Mouse (Mus musculus): ENCODE data around the gene Gm11077.

The Gm11077 gene

DNA sequence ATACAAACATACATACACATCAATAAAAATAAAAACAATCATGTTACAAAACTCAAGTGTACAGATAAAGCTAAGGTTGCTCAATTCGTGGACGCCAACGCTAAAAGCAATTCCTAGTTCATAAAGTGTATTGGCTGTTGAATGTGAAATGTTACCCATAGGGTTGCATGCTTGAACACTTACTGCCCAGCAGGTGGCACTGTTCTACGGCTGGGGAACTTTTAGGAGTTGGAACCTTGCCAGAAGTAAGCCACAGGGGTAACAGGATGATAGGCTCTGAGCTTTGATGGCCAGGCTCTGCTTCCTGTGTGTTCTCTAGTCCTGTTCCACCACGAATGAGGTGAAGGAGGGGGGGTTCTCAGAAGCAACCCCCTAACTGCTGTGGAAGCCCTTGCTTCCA, at the start of gene Gm11077:
Gene Gm11077 (plus strand): TSS at position 13 of the 400 bp plus-strand sequence.
- DNase-seq (ENCODE audit: low read depth), result peak; percentile 44

DNA sequence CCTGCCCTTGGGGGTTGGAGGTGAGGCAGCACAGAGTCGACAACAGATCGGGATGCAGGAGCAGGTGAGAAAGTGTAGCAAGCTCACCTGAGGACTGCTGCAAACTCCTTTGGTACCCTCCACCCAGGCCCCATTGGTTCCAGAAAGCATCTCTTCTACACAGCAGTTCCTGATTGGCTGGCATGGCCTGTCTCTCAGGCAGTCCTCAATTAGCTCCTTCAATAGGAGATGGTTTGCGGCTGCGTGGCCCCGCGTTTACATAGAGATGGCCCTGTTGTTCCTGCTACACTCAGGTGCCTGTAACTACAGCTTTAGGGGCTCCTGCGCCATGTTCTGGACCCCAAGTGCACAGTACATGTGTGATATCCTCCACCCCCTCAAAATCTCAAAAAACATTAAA, 48.4 kb upstream of the Gm11077 start:
- DNase-seq (ENCODE audit: low read depth), result no peak

DNA sequence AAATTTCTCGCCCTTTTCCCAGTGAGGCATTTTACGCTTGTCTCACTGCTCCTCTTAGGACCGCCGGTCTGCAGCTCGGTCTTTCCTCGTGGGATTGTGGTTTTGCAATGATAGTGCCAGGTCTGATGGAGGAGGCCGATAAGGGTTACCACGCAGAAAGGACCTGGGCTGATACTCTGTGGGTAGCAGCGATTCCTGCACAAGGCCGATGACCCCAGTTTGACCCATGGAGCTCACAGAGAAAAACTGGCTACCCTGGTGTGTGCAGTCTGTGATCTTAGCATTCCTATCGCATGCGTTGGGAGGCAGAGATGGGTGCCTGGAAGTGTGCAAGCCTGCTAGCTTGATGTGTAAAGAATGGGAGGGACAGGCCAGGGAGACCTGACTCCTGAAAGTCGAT, 46.3 kb upstream of the Gm11077 start:
- no peak for DNase-seq (ENCODE audit: low read depth)

DNA sequence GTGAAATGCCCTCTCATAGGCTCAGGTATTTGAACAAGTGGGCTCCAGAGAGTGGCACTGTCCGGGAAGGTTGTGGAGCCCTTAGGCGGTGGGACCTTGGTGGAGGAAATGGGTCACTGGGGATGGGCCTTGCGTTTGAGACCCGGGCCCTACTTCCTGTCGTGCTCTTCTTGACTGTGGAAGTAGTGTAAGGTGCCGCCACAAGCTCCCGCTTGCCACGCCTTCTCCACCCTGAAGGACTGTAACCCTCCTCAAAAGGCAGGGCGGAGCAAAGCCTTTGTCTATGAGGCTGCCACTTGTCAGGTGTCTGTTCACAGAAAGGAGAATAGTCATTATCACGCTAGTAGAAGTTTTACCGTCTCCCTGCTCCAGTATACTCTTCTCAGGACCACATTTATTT, 44.7 kb upstream of the Gm11077 start:
- peak; percentile 82 for DNase-seq (ENCODE audit: low read depth)

DNA sequence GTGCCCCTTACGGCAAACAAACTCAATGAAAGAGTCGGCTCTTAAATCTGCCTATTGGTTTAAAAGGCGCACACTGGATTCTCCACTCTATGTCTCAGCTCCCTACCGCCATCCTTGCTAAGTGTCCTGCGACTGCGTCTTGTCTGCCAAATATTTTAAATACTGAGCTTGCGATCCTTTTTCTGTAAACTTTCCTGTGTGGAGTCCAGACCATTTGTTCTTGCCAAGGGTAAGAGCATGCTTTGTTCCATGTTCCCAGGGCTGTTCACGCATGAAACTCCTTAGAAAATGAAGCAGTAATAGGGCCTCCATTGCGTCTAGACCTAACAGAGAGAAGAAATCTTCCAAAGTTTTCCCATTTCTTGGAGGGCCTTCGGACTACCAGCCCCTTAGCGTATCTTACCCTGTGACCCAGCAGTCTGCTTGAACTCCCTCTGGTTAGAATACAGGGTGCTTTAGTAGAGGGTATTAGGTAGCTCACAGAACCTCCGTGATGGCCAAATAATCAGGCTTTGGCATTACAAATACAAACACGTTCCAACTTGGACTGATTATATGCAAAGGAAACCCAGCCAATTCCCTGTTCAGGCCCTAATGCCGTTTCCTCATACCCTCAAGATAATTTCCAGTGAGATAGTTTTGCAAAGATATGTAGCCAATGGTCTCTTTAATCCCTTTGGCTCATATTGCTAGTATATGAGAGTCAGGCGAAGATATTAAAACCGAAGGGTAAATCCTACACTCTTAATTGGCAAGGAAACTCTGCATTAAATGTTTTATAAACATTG, 39.3 kb upstream of the Gm11077 start:
- DNase-seq (ENCODE audit: low read depth), result no peak

DNA sequence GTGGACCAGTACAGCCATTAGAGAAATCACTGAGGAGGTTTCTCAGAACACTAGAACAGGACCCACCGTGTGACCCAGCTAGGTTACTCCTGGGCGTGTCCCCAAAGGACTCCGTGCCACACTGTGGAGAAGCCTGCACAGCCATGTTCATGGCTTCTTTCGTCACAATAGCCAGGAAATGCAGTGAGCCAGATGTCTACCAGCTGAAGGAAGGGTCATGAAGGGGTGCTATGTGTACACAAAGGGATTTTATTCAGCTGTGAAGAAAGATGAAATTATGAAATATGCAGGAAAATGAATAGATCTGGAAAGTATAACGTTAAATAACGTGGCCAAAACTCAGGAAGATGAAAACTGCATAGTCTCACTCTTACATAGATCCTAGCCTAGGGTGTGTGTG, 36.9 kb upstream of the Gm11077 start:
- no peak for DNase-seq (ENCODE audit: low read depth)

DNA sequence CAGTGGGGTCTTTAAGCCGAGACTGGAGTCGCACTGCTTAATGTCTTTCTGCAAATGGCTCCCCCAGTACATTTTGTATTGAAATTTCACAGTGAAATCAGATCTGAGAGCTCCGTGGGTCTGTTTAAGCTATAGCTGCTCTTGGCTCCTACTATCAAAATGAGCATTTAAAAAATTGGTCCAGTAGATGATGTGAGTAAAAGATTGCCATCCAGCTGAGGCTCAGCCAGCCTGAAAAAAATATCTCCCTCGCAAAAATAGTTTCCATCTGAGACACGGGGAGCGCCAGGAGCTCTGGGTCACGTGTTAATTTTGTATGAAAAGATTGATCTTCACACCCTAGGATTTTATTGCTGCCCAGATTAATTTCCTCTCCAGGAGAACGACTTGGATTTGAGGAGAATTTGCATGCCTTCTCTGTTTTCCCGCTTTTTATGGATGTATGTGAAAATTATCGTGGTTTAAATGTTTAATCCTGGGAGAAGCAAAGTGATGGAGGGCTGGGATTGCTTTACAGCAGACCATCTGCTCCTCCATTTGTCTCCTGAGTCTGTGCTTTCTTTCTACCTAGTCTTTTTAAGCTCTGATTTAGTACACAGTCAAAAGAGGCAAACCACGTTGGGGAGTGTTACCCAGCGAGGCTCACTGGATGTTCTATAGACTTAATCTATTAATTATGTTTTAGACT, 32.7 kb upstream of the Gm11077 start:
- DNase-seq (ENCODE audit: low read depth), result no peak

DNA sequence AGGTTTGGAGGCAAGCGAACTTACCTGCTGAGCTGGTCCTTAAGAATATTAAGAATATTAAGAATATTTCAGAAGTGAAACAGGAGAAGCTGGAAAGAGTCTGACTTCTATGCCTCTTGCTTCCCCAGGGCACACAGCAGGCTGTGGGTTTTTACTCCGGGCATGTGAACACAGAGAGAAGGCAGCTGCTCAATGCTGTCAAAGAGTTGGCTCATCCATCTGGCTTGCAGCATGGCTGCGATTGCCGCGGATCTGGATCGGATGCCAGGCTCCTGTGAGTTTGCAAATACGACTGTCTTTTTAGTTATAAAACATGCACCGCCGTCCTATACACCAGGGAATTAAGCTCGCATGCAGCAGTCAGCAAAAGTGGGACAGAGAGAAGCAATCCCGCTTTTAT, 31.1 kb upstream of the Gm11077 start:
- no peak for DNase-seq (ENCODE audit: low read depth)

DNA sequence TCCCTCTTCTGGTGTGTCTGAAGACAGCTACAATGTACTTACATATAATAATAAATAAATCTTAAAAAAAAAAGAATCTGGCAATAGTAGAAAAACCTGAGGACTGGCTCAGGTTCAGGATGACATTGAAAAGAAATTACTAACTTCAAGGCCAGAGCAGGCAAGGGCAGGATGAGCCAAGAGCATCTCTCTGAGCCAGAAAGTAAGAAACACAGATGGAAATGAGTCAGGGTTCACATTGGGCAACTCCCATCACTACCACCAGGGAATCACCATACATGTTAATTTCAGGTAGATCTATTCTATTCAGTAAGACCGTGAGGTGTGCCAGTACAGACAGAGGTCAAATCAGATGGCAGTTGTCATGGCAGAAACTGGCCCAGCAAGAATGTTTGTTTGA, 30.5 kb upstream of the Gm11077 start:
- DNase-seq (ENCODE audit: low read depth), result no peak

DNA sequence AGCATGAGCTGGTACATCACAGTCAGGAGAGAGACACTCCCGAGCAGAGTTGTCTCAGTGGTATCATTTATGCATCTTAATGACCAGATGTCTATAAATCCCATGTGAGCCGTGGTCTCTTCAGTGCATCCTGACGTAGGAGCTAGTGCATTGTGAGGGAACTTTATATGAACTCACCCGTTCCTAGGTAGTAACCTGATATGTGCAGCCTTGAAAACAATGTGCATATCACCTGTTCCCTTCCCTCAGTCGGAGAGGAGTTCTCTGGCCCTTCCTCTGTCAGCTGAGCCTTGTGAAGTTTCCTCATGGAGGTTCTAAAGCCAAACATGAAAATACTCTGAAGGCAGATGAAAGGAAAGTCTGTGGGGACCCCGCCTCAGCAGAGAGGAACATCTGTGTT, 27.8 kb upstream of the Gm11077 start:
- DNase-seq (ENCODE audit: low read depth), result no peak

DNA sequence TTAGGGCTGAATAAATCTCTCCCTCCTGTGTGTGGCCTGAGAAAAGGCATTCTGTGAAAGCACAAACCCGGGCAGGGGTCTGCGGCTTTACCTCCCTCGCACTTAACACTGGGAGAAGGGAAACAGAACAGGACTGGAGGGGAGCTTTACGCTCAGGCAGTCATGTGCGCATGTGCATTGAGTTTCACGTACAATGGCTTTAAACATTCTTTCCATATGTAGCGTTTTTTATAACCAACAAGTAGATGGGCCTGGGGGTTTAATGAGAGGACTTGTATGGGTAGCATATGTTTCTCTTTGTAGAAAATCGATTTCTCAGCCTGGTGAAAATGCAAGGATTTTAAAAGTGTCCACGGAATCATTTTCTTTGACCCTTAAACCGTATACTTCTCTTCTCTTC, 24.0 kb upstream of the Gm11077 start:
- DNase-seq (ENCODE audit: low read depth), result no peak

DNA sequence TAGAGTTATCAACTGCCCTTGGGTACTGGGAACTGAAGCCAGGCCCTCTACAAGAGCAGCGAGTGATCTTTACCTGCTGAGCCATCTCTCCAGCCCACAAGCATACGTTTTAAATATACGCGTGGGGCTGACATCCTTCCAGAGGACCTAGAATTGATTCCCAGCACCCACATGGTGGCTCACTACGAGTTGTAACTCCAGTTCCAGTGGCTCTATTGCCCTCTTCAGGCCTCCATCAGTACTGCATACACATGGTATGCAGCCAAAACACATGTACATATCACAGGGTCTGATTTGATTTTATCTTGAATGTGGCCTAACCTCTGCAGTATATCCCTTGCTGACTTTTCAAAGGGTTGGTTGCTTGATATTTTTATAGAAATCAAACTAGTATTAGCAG, 23.0 kb upstream of the Gm11077 start:
- peak; percentile 44 for DNase-seq (ENCODE audit: low read depth)

DNA sequence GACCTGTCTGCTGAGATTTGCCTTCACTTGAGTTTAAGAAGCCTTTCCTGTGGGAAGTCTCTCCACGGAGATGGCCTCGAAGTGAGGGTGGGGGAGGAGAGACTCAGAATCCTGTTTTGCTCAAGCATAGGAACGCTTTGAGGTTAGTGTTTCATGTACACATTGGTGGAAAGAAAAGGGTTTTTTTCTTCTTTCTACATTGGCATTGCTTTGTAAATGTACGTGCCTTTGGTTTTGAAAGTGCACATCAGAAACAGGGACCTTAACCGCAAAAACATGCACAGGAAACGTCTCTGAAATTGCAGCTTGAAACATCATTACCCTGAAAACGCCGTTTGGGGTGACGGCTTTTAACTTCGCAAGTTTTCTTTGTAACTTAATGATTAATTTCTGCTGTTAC, 21.0 kb upstream of the Gm11077 start:
- peak; percentile 91 for DNase-seq (ENCODE audit: low read depth)

DNA sequence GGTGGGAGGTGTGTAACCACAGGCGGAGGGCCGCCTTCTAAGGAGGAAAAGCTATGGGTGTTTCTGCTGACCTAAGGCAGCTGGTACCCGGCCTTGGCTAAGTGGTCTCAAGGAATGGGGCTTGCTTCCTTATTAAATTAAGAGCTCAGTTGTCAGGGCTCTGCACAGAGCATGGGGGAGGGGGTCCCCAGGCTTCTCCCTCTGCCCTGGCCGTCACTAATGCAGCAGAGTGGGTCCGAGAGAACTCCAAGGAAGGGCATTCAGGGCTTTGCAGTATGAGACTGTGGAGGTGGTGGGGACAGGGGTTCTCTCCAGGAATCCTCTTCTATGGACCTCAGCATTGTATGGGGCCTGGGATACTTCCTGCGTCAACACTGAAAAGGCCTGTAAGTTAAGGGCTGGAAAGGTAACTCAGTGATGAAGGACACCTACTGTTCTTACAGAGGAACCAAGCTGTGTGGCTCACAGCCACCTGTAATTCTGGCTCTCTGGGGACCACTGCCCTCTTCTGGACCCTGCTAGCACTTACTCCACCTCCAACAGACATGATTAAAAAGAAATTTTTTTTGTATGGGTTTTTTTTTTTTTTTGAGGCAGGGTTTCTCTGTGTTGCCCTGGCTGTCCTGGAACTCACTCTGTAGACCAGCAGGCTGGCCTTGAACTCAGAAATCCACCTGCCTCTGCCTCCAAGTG, 19.5 kb upstream of the Gm11077 start:
- peak; percentile 81 for DNase-seq (ENCODE audit: low read depth)

DNA sequence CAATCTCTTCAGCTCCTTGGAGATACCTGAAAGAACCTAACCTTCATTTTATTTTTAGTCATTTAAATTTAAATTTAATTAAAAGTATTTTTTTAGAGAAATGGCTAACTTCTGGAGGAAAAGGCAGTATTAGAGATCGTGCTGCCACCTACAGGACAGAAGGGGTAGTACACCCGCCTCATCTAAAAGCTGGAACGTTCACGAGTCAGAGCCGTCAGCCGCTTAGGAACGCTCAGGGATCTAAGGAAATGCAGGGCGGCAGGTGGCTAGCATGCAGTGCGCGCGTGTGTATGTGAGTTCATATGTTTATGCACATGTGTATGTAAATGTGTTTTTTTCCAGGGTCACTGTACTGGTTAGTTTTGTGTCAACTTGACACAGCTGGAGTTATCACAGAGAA, 16.3 kb upstream of the Gm11077 start:
- DNase-seq (ENCODE audit: low read depth), result peak; percentile 77

DNA sequence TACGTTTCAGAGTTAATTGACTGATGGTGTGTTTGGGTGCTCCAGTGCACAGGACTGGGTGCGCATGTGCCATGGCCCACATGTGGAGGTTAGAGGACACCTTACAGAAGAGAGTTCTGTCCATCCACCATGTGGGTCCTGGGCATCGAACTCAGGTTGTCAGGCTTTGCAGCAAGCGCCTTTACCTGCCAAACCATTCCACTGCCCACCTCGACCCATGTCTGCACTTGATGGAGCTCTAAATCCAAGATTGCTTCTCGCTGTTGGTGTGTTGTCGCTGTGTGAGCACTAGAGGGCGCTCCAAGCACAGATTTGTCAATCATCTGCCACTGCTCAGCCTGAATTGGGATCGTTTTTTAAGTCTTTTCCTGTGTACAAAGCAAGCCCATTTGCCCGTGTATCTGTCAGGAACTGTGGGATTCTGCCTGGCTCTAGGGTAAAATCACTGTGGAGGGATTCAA, 14.1 kb upstream of the Gm11077 start:
- DNase-seq (ENCODE audit: low read depth), result peak; percentile 89

DNA sequence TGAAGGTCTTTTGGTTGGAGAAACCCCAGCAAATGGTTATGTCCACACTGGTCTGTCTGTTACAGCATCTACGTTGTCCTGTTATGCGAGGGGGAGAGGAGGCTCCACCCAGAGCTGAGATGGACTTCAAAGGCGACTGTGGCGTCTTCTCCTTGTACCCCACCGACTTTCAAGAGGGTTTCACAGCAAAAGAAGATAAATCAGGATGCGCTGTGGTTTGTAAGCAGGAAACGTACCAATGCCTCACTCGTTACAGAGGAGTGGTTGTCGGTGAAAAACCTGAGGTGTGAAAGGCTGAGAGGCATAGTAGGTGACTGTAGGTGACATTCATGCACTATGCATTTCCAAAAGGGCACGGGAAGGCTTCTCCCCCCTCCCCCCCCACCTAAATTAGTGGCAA, 7.0 kb upstream of the Gm11077 start:
- DNase-seq (ENCODE audit: low read depth), result peak; percentile 73

DNA sequence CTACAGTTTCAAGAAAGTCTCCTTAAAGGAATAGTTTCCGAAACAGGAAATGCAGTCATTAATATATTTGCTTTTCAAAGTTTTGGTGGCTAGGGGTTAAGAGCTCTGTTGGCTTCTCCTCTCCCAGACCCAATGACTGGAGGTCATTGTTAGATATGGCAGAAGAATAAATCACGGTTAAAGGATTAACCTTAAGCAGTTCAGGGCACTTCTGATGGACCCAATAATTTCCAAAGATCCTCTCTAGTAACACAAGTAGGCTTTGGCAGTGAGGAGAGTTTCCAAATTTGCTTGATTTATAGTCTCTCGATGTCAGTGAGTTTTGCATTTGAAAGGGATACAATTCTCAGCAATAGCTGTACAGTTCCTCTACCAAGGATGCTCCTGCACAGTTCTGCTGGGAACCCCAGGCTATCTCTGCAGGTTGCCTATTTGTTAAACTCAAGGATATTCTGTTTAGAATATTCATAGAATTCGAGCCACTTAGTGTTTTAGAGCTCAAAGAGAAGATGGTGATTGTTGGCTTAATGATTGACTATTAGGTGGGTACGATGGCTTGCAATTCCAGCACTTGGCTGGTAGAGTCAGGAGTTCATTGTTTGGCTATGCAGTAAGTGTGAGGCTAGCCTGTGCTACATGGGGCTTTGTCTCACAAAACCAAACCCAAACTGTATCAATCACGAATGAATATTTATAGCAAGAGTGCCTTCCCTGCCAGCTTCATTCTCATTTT, 1.8 kb downstream of the Gm11077 start:
- DNase-seq (ENCODE audit: low read depth), result no peak

DNA sequence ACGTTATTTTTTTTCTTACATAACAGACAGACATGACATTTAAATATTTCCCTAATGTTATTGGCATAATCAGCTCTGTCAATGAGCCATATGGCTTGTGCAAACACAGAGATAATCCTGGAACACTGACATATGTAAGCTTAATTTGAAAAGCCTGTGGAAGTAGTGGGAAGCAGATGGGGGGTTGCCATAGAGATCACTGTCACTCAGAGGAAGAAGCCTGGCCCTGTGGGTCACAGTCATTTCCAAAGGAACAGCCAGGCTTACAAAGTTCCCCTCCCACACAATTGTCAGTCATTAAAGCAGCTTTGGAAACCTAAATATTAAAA, 2.3 kb downstream of the Gm11077 start:
- no peak for DNase-seq (ENCODE audit: low read depth)

DNA sequence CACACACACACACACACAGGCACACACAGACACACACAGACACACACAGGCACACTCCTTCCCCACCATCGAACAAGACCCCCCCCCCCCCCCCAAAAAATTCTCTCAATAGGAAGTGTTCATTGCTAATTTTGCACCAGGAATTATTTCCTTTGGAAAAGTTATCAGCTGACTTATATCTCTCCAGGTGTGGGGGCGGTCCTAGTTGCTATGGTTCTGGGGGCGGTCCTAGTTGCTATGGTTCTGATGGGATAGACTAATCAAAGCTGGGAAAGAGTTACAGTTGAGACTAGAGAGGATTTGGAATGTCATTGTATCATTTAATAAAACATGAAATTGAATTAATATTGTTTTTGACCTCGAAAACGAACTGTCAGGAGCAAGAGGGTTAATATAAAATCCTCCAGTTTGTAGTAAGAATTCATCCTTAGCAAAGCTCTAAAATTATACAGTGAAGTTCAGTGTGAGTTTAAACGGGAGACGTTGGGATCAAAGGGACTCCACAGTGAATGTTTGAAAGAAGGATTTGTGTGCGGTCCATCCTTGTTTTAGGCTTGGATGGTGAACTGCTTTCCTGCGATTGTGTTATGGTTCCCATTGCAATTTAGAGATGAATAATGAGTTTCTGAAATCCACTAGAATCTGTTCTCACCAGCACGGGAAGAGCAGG, 4.0 kb downstream of the Gm11077 start:
- DNase-seq (ENCODE audit: low read depth), result no peak

DNA sequence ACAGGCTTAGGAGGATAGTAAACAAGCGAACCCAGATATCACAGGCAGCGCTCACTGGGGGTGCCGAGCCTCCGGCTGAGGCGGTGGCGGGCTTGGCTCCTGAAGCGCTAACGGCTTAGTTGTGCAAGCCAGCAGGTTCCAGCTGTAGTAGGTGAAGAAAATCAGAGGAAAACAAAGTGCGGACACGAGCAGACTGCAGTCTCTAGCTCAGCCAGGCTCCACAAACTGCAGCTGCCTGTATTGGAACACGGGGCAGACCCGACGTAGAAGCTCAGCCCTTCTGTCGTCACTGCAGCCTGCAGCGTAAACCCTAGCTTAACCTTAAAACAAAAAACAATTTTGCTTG, 4.5 kb downstream of the Gm11077 start:
- no peak for DNase-seq (ENCODE audit: low read depth)

DNA sequence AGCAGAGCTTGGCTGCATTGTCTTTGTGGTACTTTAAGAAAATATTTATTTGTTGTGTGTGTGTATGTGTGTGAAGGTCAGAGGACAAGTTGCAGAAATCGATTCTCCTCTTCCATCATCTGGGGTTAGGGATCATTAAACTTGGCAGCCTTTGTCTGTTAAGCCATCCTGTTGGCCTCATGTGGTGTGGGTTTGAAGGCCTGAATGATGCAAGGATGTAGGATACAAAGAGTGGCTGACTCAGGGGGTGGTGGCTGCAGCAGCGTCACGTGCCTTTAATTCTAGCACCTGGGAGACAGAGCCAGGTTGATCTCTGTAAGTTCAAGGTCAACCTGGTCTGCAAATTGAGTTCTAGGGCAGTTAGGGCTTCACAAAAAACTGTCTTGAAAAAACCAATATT, 16.5 kb downstream of the Gm11077 start:
- DNase-seq (ENCODE audit: low read depth), result no peak
